Mouse (Mus musculus): Measurements from ENCODE around the gene Sars. TPM values are rescaled to one million over a fixed set of nuclear protein-coding genes. Genes with fewer than 3 reads are reported as not detected.

Sars gene
- polyA plus RNA-seq (2015; fragmentation: Nextera tagmentation; extraction: Ambion mirVana): 78.2 and 91.4 TPM in 2 replicates

- Histone ChIP-seq H3K36me3 (peaks cover 19% of the 10 kb centered on the region), H3K27ac (replicated peaks) (peak within 1 kb of the TSS; percentile 80), H3K4me2 (peak within 1 kb of the TSS; percentile 96), H3K4me3 (peak within 1 kb of the TSS; percentile 78), H3K4me1 (peaks cover 24% of the 10 kb centered on the region), H3K9ac (peak within 1 kb of the TSS; percentile 88), H3K9me3 (no peaks in the 10 kb centered on the region), H3K27me3 (replicated peaks) (no peaks in the 10 kb centered on the region)
- under 1% methylated on average over 41 of the region's 41 CpGs for WGBS
- ATAC-seq (ENCODE audit: extremely low read depth, insufficient number of reproducible peaks, low FRiP score, low TSS enrichment): peak; percentile 95
These were observed at the start of gene Sars for GRCm38 (mm10) chr3:108444698-108445365. Gene Sars, minus strand, starts transcription at chr3:108445209.

DNA sequence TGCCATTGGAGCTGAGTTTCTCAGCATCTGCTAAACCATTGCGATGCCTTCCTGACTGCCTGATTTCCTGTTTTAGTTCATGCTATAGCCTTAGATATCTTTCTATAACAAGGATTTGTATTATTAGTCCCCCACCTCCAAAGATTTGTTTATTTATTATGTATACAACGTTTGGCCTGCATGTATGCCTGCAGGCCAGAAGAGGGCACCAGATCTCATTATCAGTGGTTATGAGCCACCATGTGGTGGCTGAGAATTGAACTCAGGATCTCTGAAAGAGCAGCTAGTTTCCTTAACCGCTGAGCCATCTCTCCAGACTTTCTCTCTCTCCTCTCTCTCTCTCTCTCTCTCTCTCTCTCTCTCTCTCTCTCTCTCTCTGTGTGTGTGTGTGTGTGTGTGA, 45.0 kb upstream of the Sars start:
- no peak overlapping the region for H3K4me2 ChIP-seq

GRCm38 (mm10) chr3:108484749-108485148, 39.7 kb upstream of the Sars start:
- WGBS: 78% methylated on average over 4 of the region's 4 CpGs
- no peaks in the 10 kb centered on the region for H3K27me3 ChIP-seq (replicated peaks)
- no peaks in the 10 kb centered on the region for H3K36me3 ChIP-seq
- H3K4me3 ChIP-seq: no peak overlapping the region
- no peaks in the 10 kb centered on the region for H3K9me3 ChIP-seq
- H3K9ac ChIP-seq: no peak overlapping the region
- H3K27ac ChIP-seq (replicated peaks): no peak overlapping the region
- H3K4me1 ChIP-seq: 0 out of 2 replicates have a peak, but pooled peaks cover 3% of the 10 kb centered on the region
- no peak for ATAC-seq (ENCODE audit: extremely low read depth, insufficient number of reproducible peaks, low FRiP score, low TSS enrichment)
- H3K4me2 ChIP-seq: no peak overlapping the region

More for the DNA sequence above, 45.0 kb upstream of the Sars start:
- H3K4me3 ChIP-seq: no peak overlapping the region
- no peaks in the 10 kb centered on the region for H3K27me3 ChIP-seq (replicated peaks)
- 40% methylated on average over 3 of the region's 3 CpGs for WGBS
- H3K36me3 ChIP-seq: no peaks in the 10 kb centered on the region
- ATAC-seq (ENCODE audit: extremely low read depth, insufficient number of reproducible peaks, low FRiP score, low TSS enrichment): no peak
- no peaks in the 10 kb centered on the region for H3K9me3 ChIP-seq
- no peaks in the 10 kb centered on the region for H3K4me1 ChIP-seq
- H3K27ac ChIP-seq (replicated peaks): no peak overlapping the region
- no peak overlapping the region for H3K9ac ChIP-seq

- no peak for ATAC-seq (ENCODE audit: extremely low read depth, insufficient number of reproducible peaks, low FRiP score, low TSS enrichment)
- Histone ChIP-seq H3K4me1 (0 out of 2 replicates have a peak, but pooled peaks cover 6% of the 10 kb centered on the region), H3K36me3 (no peaks in the 10 kb centered on the region), H3K27ac (replicated peaks) (no peak overlapping the region), H3K4me3 (no peak overlapping the region), H3K4me2 (no peak overlapping the region), H3K27me3 (replicated peaks) (no peaks in the 10 kb centered on the region), H3K9ac (no peak overlapping the region), H3K9me3 (no peaks in the 10 kb centered on the region)
- WGBS: 74% methylated on average over 4 of the region's 4 CpGs
These were observed 33.8 kb upstream of the Sars start for GRCm38 (mm10) chr3:108478800-108479199.

GRCm38 (mm10) chr3:108476761-108477619, 32.0 kb upstream of the Sars start:
- H3K27ac ChIP-seq (replicated peaks): no peak overlapping the region; the same call in 1 of the 2 replicates
- no peaks in the 10 kb centered on the region for H3K9me3 ChIP-seq
- H3K4me3 ChIP-seq: no peak overlapping the region
- H3K27me3 ChIP-seq (replicated peaks): no peaks in the 10 kb centered on the region
- no peak for ATAC-seq (ENCODE audit: extremely low read depth, insufficient number of reproducible peaks, low FRiP score, low TSS enrichment)
- 0 out of 2 replicates have a peak, but pooled peaks cover 6% of the 10 kb centered on the region for H3K4me1 ChIP-seq
- WGBS: 57% methylated on average over 14 of the region's 14 CpGs
- H3K36me3 ChIP-seq: no peaks in the 10 kb centered on the region
- H3K9ac ChIP-seq: no peak overlapping the region
- no peak overlapping the region for H3K4me2 ChIP-seq

- ATAC-seq (ENCODE audit: extremely low read depth, insufficient number of reproducible peaks, low FRiP score, low TSS enrichment): no peak
- H3K4me3 ChIP-seq: no peak overlapping the region
- H3K36me3 ChIP-seq: no peaks in the 10 kb centered on the region
- no peaks in the 10 kb centered on the region for H3K9me3 ChIP-seq
- WGBS: 65% methylated on average over 5 of the region's 5 CpGs
- no peaks in the 10 kb centered on the region for H3K27me3 ChIP-seq (replicated peaks)
- H3K9ac ChIP-seq: no peak overlapping the region
- H3K4me2 ChIP-seq: no peak overlapping the region
- no peak overlapping the region for H3K27ac ChIP-seq (replicated peaks)
- 0 out of 2 replicates have a peak, but pooled peaks cover 6% of the 10 kb centered on the region for H3K4me1 ChIP-seq
These were observed 30.5 kb upstream of the Sars start for GRCm38 (mm10) chr3:108475496-108475895.

- Histone ChIP-seq H3K4me3 (no peak overlapping the region), H3K9ac (no peak overlapping the region), H3K36me3 (no peaks in the 10 kb centered on the region), H3K9me3 (no peaks in the 10 kb centered on the region), H3K27ac (replicated peaks) (no peak overlapping the region), H3K4me1 (0 out of 2 replicates have a peak, but pooled peaks cover 5% of the 10 kb centered on the region), H3K4me2 (no peak overlapping the region), H3K27me3 (replicated peaks) (no peaks in the 10 kb centered on the region)
- ATAC-seq (ENCODE audit: extremely low read depth, insufficient number of reproducible peaks, low FRiP score, low TSS enrichment): no peak
- WGBS: 82% methylated on average over 7 of the region's 7 CpGs
These were observed 30.0 kb upstream of the Sars start for GRCm38 (mm10) chr3:108474969-108475368.

DNA sequence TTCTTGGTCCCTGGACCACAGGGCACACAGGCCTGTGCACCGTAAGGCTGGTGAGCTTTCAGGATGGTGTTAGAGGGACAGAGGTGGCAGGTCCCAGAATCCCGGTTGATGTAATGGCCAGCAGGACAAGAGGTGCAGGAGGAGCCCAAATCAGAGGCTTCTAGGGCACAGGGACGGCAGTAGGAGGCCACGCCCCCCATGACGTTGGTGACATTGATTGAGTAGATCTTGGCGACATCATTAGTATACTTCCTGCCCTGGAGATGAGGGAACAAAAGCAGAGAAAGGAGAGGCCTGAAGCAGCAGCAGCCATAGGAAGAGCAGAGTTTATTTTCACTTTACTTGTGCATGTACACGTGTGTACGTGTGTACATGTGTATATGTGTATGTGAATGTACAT, 22.8 kb upstream of the Sars start:
- Histone ChIP-seq H3K27ac (replicated peaks) (no peak overlapping the region), H3K36me3 (no peaks in the 10 kb centered on the region), H3K9ac (no peak overlapping the region), H3K4me1 (no peaks in the 10 kb centered on the region), H3K4me2 (no peak overlapping the region), H3K9me3 (no peaks in the 10 kb centered on the region), H3K27me3 (replicated peaks) (no peaks in the 10 kb centered on the region), H3K4me3 (no peak overlapping the region)
- no peak for ATAC-seq (ENCODE audit: extremely low read depth, insufficient number of reproducible peaks, low FRiP score, low TSS enrichment)
- WGBS: 49% methylated on average over 8 of the region's 8 CpGs

DNA sequence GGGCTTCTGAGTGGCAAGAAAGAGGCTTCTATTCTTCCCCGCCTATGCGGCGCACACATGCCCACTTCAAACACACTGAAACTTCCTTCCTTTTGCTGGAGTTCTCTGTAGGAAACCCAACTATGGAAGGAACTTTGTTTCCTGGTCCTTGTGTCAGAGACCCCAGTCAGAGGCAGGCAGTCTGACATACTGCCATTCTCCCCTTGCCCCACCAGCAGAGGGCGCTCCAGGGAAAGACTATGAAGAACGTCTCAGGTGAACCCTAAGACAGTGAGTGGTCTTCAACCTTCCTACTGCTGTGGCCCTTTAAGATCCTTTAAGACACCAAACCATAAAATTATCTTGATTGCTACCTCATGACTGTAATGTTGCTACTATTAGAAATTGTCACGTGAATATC, 21.4 kb upstream of the Sars start:
- Histone ChIP-seq H3K9ac (no peak overlapping the region), H3K36me3 (no peaks in the 10 kb centered on the region), H3K4me3 (no peak overlapping the region), H3K9me3 (no peaks in the 10 kb centered on the region), H3K27me3 (replicated peaks) (no peaks in the 10 kb centered on the region), H3K4me1 (no peaks in the 10 kb centered on the region), H3K4me2 (no peak overlapping the region), H3K27ac (replicated peaks) (no peak overlapping the region)
- ATAC-seq (ENCODE audit: extremely low read depth, insufficient number of reproducible peaks, low FRiP score, low TSS enrichment): no peak; the same call in 1 of the 2 replicates
- WGBS: 80% methylated on average over 6 of the region's 6 CpGs

DNA sequence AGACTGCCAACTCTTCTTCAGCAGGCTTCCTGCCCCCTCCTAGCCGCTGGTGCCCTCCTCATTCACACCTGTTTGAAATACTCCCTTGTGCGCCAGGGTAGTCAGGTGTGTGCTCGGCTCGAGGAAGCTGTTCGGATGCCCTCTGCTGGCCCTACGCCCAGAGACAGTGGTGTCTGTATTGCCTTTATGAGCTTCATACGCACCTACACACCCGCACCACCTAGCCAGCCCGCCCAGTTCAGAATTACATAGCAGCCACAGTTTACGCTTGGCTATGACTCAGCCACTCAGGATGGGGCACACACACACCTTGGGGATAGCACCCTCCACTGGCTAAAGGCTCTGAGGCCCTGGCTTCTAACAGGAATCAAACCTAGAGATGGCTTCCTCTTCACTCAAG, 13.9 kb upstream of the Sars start:
- Histone ChIP-seq H3K27ac (replicated peaks) (no peak overlapping the region), H3K27me3 (replicated peaks) (no peaks in the 10 kb centered on the region; the same call in 1 of the 2 replicates), H3K36me3 (no peaks in the 10 kb centered on the region), H3K9me3 (no peaks in the 10 kb centered on the region), H3K4me2 (peak overlapping the region; percentile 55), H3K4me3 (peak overlapping the region; percentile 23), H3K9ac (peak overlapping the region; percentile 38; the same call in 1 of the 2 replicates), H3K4me1 (peaks cover 9% of the 10 kb centered on the region; the same call in 1 of the 2 replicates)
- 26% methylated on average over 10 of the region's 10 CpGs for WGBS
- peak; percentile 19; the same call in 1 of the 2 replicates for ATAC-seq (ENCODE audit: extremely low read depth, insufficient number of reproducible peaks, low FRiP score, low TSS enrichment)

- H3K9me3 ChIP-seq: no peaks in the 10 kb centered on the region
- peak overlapping the region; percentile 38; the same call in 1 of the 2 replicates for H3K9ac ChIP-seq
- peak overlapping the region; percentile 23 for H3K4me3 ChIP-seq
- no peaks in the 10 kb centered on the region for H3K36me3 ChIP-seq
- H3K4me1 ChIP-seq: peaks cover 9% of the 10 kb centered on the region; the same call in 1 of the 2 replicates
- no peak for ATAC-seq (ENCODE audit: extremely low read depth, insufficient number of reproducible peaks, low FRiP score, low TSS enrichment)
- H3K27me3 ChIP-seq (replicated peaks): no peaks in the 10 kb centered on the region; the same call in 1 of the 2 replicates
- no peak overlapping the region for H3K27ac ChIP-seq (replicated peaks)
- WGBS: 39% methylated on average over 14 of the region's 14 CpGs
- peak overlapping the region; percentile 55 for H3K4me2 ChIP-seq
These were observed 13.4 kb upstream of the Sars start for GRCm38 (mm10) chr3:108458380-108458779.

All from heart, embryonic 13.5 days (tissue).